Comparison of ENCODE assay signal across 12 mouse cellular contexts in the genomic region with DNA sequence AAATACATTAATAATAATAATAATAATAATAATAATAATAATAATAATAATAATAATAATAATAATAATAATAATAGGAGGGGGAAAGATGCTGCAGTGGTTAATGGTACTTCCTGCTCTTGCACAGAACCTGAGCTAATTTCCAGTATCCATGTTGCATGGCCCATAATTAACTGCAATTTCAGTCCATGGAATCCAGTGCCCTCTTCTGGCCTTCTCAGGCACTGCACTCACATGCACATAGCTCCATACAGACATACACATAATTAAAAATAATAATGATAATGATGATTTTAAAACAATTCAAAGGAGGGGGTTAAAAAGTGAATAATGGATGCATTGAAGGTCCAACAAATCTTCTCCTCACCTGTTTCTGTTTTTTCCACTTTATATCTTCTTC. TPM values are rescaled to one million over a fixed set of nuclear protein-coding genes. Genes with fewer than 3 reads are reported as not detected.
DNase-seq lines count a peak whose midpoint lies in the region; ATAC-seq and TF ChIP-seq lines count a peak whose summit lies in the region.
"Had no signal": no experiment of that assay in that cellular context is flagged by ENCODE, and none has a peak within 500 bp of the region (broad histone marks: within the 10 kb centered on the region; RNA-seq: fewer than 3 reads in every experiment).

No protein-coding gene starts in this region.

- peak; percentile 74 for TF ChIP-seq CTCF in hindbrain, postnatal 0 days (IDR thresholded peaks at IDR 0.05; ENCODE audit: low read depth)

- ATAC-seq in hindbrain, postnatal 0 days: no peak
- ATAC-seq in hindbrain, embryonic 12.5 days (ENCODE audit: low FRiP score): no peak

- peak; percentile 56 for DNase-seq in hindbrain, postnatal 0 days (ENCODE audit: low spot score)
- DNase-seq in right cerebral cortex, postnatal 4 days: peak; percentile 32
- DNase-seq in right cerebral cortex, postnatal 36 days (ENCODE audit: low spot score in 2 of 2): no peak
- peak; percentile 70 for DNase-seq in ZHBTc4 (ENCODE audit: low read depth, low spot score)
- DNase-seq in splenic B cell, adult 2 months (ENCODE audit: low read depth, low spot score): peak; percentile 20
- no peak for DNase-seq in frontal cortex, postnatal 25 days (ENCODE audit: low spot score in 2 of 2)
- DNase-seq in urinary bladder, postnatal 14 days (ENCODE audit: low spot score): no peak
- DNase-seq: adrenal gland, adult 2 months; gastrocnemius, postnatal 36 days; kidney, adult 11 months had no signal

- no peak overlapping the region for H3K27ac ChIP-seq in hindbrain, postnatal 0 days
- no peak overlapping the region for H3K27ac ChIP-seq in hindbrain, embryonic 12.5 days
- H3K27ac ChIP-seq: embryonic facial prominence, embryonic 12.5 days had no signal

- no peak overlapping the region for H3K9ac ChIP-seq in hindbrain, postnatal 0 days (replicated peaks; ENCODE audit: low read length)
- no peak overlapping the region for H3K9ac ChIP-seq in hindbrain, embryonic 12.5 days
- H3K9ac ChIP-seq: embryonic facial prominence, embryonic 12.5 days had no signal

- peaks cover 6% of the 10 kb centered on the region; the same call in 1 of the 2 replicates for H3K4me1 ChIP-seq in hindbrain, postnatal 0 days (ENCODE audit: insufficient read depth, low read length)
- peaks cover 5% of the 10 kb centered on the region for H3K4me1 ChIP-seq in hindbrain, embryonic 12.5 days

- no peak overlapping the region for H3K4me3 ChIP-seq in hindbrain, postnatal 0 days (ENCODE audit: low read length)
- H3K4me3 ChIP-seq in hindbrain, embryonic 12.5 days: no peak overlapping the region
- H3K4me3 ChIP-seq: embryonic facial prominence, embryonic 12.5 days had no signal

- H3K36me3 ChIP-seq in hindbrain, postnatal 0 days (ENCODE audit: insufficient read depth, low read length): no peaks in the 10 kb centered on the region
- no peaks in the 10 kb centered on the region for H3K36me3 ChIP-seq in hindbrain, embryonic 12.5 days
- no peaks in the 10 kb centered on the region for H3K36me3 ChIP-seq in splenic B cell, adult 2 months (ENCODE audit: control insufficient read depth, insufficient read depth, low read length, poor library complexity, severe bottlenecking)
- H3K36me3 ChIP-seq: embryonic facial prominence, embryonic 12.5 days had no signal

- H3K27me3 ChIP-seq in hindbrain, postnatal 0 days (ENCODE audit: insufficient read depth, low read length): no peaks in the 10 kb centered on the region
- H3K27me3 ChIP-seq in hindbrain, embryonic 12.5 days: peaks cover 2% of the 10 kb centered on the region; the same call in 1 of the 2 replicates
- no peaks in the 10 kb centered on the region for H3K27me3 ChIP-seq in splenic B cell, adult 2 months (ENCODE audit: control insufficient read depth, insufficient read depth, low read length, poor library complexity, severe bottlenecking)
- H3K27me3 ChIP-seq: embryonic facial prominence, embryonic 12.5 days had no signal

- H3K4me2 ChIP-seq in hindbrain, postnatal 0 days (ENCODE audit: low read depth, low read length): no peak overlapping the region
- no peak overlapping the region for H3K4me2 ChIP-seq in hindbrain, embryonic 12.5 days (replicated peaks)
- H3K4me2 ChIP-seq: embryonic facial prominence, embryonic 12.5 days had no signal

- no peaks in the 10 kb centered on the region for H3K9me3 ChIP-seq in hindbrain, postnatal 0 days (ENCODE audit: low read length)
- H3K9me3 ChIP-seq in hindbrain, embryonic 12.5 days (replicated peaks): no peaks in the 10 kb centered on the region
- H3K9me3 ChIP-seq: embryonic facial prominence, embryonic 12.5 days had no signal

RNA-seq across cellular contexts. Expression of a gene that starts 45.6 kb away (rescaled TPM):
- total RNA-seq in hindbrain, postnatal 0 days (2014; rRNA removed): 5.2 and 6.0 TPM in 2 replicates
- 2.5 and 2.8 TPM in 2 replicates for polyA plus RNA-seq in hindbrain, postnatal 0 days (2015; fragmentation: Nextera tagmentation; extraction: Ambion mirVana)
- polyA plus RNA-seq in hindbrain, embryonic 12.5 days (2016; fragmentation: Nextera tagmentation; extraction: Ambion mirVana): 5.0 and 6.1 TPM in 2 replicates
- total RNA-seq: adrenal gland, adult 2 months; gastrocnemius, postnatal 36 days had no signal

Comparison
In these comparisons a context has a peak if more than half of its experiments do, and no peak if none do; other contexts are left out.
1. DNase-seq: peak in hindbrain, postnatal 0 days (single experiment), right cerebral cortex, postnatal 4 days (single experiment), ZHBTc4 (single experiment) and splenic B cell, adult 2 months (single experiment); none in right cerebral cortex, postnatal 36 days (0 of 2), frontal cortex, postnatal 25 days (0 of 2) and urinary bladder, postnatal 14 days (single experiment).